Mouse (Mus musculus) Muller cell, postnatal 12 days (primary cell): ENCODE measurements around the gene Col4a4.

ENCODE experiments used
- DNase-seq: peaks from one replicate; pipeline ENCODE4 v3.0.0-alpha.2; 2015; ENCODE audit errors: inconsistent ontology term

Gene Col4a4

GRCm38 (mm10) chr1:82475821-82476220 lies 110.8 kb downstream of the Col4a4 start:
- no peak for DNase-seq

DNA sequence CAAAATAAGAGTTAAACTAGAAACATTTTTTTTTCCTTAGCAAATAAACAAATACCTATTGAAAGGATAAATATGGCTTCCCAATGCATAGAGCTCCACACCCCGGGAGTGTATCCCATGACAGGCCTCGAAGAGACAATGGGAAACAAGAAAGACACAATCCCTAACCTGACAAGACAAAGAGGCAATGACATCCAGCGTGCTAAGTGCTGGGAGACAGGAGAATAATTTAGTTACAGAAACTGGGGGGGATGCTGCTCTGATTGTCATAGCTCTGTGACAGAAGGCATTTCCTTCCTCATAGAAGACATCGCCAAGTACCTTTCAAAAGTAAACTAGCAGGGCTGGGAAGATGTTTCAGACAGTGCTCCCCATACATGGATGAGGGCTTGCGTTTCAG lies 111.4 kb downstream of the Col4a4 start:
- no peak for DNase-seq

DNA sequence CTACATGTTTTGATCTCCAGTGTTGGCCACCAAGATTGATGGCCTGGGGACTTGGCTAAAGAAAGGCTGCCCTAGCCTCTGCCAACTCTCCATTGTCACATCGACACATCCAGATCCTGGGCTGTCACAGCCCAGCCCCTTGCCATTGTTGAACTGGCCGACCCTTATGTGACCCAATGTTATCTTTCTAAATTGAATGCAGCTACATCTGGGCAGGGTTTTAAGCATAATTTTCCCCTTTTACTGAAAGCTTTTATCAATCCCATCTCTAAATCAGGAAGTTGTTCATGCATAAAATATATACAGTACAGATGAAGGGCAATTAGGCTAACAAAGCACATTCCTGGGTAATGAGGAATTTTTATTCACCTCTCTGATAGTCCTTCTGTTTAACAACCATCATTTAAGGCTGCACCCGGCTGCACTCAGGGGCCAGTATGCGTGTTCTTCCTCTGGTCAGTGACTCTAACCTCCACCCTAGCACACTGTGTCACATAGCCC lies 112.1 kb downstream of the Col4a4 start:
- DNase-seq: peak; percentile 88

- DNase-seq: no peak
Measured at GRCm38 (mm10) chr1:82473467-82473866, 113.2 kb downstream of the Col4a4 start.

GRCm38 (mm10) chr1:82470516-82471225 lies 116.0 kb downstream of the Col4a4 start:
- DNase-seq: no peak

- DNase-seq: no peak
Measured at GRCm38 (mm10) chr1:82468872-82469271, 117.8 kb downstream of the Col4a4 start.

DNA sequence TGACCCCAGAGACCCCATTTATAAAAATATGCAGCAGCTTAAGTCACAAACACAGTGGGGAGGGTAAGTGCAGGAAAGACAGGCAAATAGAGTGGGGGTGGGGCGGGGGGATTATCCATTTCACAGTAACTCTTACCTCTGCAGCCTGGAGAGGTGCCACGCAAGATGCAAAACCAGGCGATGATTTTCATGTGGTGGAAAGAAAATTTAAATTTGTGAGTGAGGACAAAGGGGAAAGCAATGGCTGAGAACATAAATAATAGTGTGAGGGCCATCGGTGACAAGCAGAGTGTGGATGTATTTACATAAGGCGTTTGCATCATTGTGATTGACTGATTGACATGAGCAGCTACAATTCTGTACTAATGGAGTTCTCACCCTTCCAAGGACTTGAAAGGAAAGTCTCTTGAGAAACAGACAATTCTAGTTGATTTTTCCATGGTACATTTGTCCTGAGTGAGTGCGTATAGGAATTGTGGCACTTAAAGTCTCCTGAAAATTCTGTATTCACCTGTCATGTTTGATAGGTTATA lies 121.3 kb downstream of the Col4a4 start:
- DNase-seq: no peak

DNA sequence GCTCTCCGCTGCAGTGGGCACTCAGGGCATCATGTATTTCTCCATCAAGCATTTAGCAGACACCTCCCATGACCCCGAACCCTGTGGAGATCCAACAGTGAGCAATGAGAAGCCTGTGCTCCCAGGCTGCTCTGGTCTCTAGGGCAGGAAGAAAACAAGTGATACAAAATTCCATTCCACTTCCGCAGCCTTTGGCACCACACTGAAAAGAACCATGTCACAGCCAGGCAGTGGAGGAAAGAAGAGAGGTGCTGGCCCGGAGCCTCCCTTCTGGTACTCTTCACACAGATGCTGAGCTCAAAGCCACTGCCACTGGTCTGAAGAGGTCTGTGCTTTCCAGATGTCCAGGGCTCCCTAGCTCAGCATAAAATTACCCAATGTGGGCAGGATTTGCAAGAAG lies 125.6 kb downstream of the Col4a4 start:
- peak; percentile 42 for DNase-seq

GRCm38 (mm10) chr1:82459926-82460325 lies 126.7 kb downstream of the Col4a4 start:
- DNase-seq: no peak

DNA sequence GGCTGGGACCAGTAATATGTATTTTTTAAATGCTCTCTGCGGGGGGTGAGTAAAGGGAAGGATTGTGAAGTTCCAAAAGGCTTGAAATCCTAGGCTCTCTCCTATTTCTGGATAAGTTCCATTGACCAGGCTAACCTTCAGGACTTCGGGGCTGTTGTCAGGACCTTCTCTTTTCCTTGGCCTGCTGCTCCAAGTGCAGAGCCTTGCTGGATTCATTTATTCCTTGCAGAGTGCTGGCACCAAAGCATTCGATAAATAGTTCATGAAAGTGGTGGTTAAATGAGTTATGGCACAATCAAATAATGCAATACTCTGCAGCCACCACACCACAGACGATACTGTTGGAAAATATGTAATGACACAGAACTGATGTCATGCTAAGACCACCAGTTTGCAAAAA lies 127.3 kb downstream of the Col4a4 start:
- no peak for DNase-seq

DNA sequence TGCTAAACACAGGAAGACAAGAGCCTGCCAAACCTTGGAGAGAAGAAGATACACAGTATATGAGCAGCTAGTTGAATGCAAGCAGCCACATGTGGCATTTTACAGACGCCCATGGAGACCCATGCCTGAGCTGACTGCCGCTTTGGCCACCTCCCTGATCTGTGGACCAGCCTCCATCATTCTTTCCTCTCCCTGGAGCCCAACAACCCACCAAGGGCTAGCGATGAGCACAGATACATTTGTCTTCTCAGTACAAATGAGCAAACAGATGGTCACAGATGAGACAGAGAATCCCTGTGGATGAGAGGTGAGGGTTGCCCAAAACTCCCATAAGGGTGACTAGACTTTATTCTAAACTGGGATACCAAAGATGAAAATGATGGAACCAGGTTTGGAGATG lies 132.6 kb downstream of the Col4a4 start:
- no peak for DNase-seq

GRCm38 (mm10) chr1:82451927-82452651 lies 134.6 kb downstream of the Col4a4 start:
- DNase-seq: no peak

GRCm38 (mm10) chr1:82449851-82450250 lies 136.8 kb downstream of the Col4a4 start:
- DNase-seq: no peak

DNA sequence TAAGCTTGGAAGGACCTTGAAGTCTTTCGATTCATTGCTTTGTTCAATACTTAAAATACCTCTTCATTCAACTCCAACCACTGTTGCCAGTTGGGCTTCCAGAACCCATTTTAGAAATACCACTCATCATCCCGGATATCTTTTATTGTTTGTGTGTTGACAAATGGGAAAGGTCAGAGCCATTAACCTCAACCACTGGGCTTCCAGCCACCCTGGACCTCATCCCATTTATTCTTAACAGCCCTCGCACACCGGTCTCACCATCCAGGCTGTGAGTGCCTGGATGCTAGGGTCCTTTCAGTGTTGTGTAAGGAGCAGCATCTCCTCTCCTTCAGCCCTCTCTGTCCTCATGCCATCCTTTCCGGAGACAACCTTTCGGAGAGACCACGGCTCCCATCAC lies 140.6 kb downstream of the Col4a4 start:
- peak; percentile 49 for DNase-seq

- no peak for DNase-seq
Measured at GRCm38 (mm10) chr1:82443517-82443916, 143.1 kb downstream of the Col4a4 start.

GRCm38 (mm10) chr1:82440123-82440522 lies 146.5 kb downstream of the Col4a4 start:
- DNase-seq: no peak

DNA sequence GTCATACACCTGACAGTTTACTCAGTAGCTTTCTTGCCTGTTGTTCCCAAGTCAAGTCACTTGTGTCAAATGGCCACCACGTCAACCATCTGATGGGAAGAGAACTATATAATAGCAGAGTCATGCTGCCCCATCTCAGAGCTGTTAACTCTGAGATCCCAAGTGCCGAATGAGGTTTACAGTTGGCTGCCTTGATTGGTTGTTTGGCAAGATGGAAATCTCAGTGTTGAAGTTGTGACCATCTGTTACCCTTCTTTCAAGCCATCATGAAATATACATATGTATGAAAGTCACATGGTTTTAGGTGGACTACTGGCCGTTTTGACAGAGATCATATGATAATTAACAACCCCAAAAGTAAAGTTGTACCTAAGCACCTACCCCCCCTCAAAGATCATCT lies 149.4 kb downstream of the Col4a4 start:
- no peak for DNase-seq

- no peak for DNase-seq
Measured at GRCm38 (mm10) chr1:82433649-82434005, 153.0 kb downstream of the Col4a4 start.

GRCm38 (mm10) chr1:82432919-82433648 lies 153.6 kb downstream of the Col4a4 start:
- peak; percentile 69 for DNase-seq

DNA sequence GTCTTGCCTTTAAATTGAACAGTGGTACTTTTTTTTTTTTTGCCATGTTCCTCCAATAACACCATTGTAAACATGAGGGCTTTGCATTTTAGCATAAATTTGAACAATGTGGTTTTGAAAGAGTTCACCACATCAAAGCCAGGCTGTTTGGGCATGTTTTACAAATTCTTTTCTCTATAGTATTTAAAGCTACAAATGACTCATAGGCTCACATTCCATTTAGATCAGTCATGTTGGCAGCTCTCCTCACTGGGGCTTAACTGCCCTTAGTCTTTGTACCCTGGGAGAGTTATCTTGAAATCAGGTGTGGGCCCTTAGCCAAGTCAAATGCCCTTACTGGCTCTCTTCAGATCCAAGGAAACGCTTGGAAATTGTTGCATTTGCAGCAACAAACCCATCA lies 157.6 kb downstream of the Col4a4 start:
- peak; percentile 95 for DNase-seq

GRCm38 (mm10) chr1:82427729-82428128 lies 158.9 kb downstream of the Col4a4 start:
- DNase-seq: no peak

GRCm38 (mm10) chr1:82415641-82416040 lies 171.0 kb downstream of the Col4a4 start:
- DNase-seq: no peak
